Mouse (Mus musculus) cortical plate, adult 2 months (tissue): ENCODE data around the gene Fshr.

Experiments used
- CTCF ChIP-seq: fragments of 200-500 bp; IDR thresholded peaks from 2 replicates; pipeline ENCODE4 v1.5.1; 2011; ENCODE audit warnings: mild to moderate bottlenecking, control low read depth, low read length; ENCODE audit not compliant: insufficient read depth; ENCODE audit errors: extremely low read depth
- POLR2A ChIP-seq: fragments of 200-500 bp; IDR thresholded peaks from 2 replicates; pipeline ENCODE4 v1.6.1; 2011; ENCODE audit warnings: mild to moderate bottlenecking, low read length, control low read depth; ENCODE audit not compliant: insufficient read depth; ENCODE audit errors: extremely low read depth

GRCm38 (mm10) chr17:89064327-89065095 lies 136.0 kb downstream of the Fshr start:
- TF ChIP-seq POLR2A, result no peak
- TF ChIP-seq CTCF, result no peak
